Mouse (Mus musculus) heart, embryonic 16.5 days (tissue): ENCODE data around the gene Slc35b1. TPM values are rescaled to one million over a fixed set of nuclear protein-coding genes. Genes with fewer than 3 reads are reported as not detected.
"Not testable (repeated sequence)": the region's sequence is repeated elsewhere in the genome, so short reads cannot be mapped to it uniquely, and the experiment has no call there.

Source experiments
- ATAC-seq: fragments of 200-750 bp; cut with Nextera tagmentation; replicated peaks from 2 replicates; pipeline ENCODE4 v1.8.0; 2017; ENCODE audit warnings: moderate number of reproducible peaks; ENCODE audit not compliant: insufficient read depth, low FRiP score; ENCODE audit errors: extremely low read depth
- H3K27ac ChIP-seq: fragments of 300-500 bp; sonication (generic); 2 replicates; pipeline ENCODE4 v1.5.1; 2014; ENCODE audit warnings: mild to moderate bottlenecking, low read length, control low read depth, moderate library complexity
- H3K27me3 ChIP-seq: fragments of 300-500 bp; sonication (generic); 2 replicates; pipeline ENCODE4 v1.6.1; 2014; ENCODE audit warnings: low read length, mixed read lengths; ENCODE audit not compliant: control insufficient read depth, insufficient read depth
- H3K36me3 ChIP-seq: fragments of 300-500 bp; sonication (generic); 2 replicates; pipeline ENCODE4 v1.6.1; 2014; ENCODE audit not compliant: control insufficient read depth, insufficient read depth
- H3K4me1 ChIP-seq: fragments of 300-500 bp; sonication (generic); 2 replicates; pipeline ENCODE4 v1.6.1; 2014; ENCODE audit warnings: low read length, mixed read lengths; ENCODE audit not compliant: control insufficient read depth, insufficient read depth
- H3K4me2 ChIP-seq: fragments of 300-500 bp; sonication (generic); 2 replicates; pipeline ENCODE4 v1.6.1; 2014; ENCODE audit warnings: low read depth, mild to moderate bottlenecking, control low read depth, low read length
- H3K4me3 ChIP-seq: fragments of 300-500 bp; sonication (generic); 2 replicates; pipeline ENCODE4 v1.5.1; 2014; ENCODE audit warnings: mild to moderate bottlenecking, control low read depth, low read length
- H3K9ac ChIP-seq: fragments of 300-500 bp; sonication (generic); 2 replicates; pipeline ENCODE4 v1.6.1; 2014; ENCODE audit warnings: low read length, control low read depth
- H3K9me3 ChIP-seq: fragments of 300-500 bp; sonication (generic); replicated peaks from 2 replicates; pipeline ENCODE4 v1.6.1; 2016; ENCODE audit warnings: low read length; ENCODE audit not compliant: control insufficient read depth
- WGBS: fragments of 180-500 bp; shearing (Covaris S2); extraction: QIAGEN DNeasy Blood & Tissue Kit; methylation state at CpG from one replicate; pipeline ENCODE4 v1.1.7; 2014; 5-methylcytosine and 5-hydroxymethylcytosine counted together
- polyA plus RNA-seq: library from polyadenylated mRNA; unstranded; fragments of >200 nt; fragmentation: Nextera tagmentation; extraction: Ambion mirVana; gene quantifications from 2 replicates; pipeline ENCODE4 v1.2.1, GENCODE M21; 2015

Slc35b1 gene
- polyA plus RNA-seq, 1 experiment from 2014 or later, result 73.0 TPM

DNA sequence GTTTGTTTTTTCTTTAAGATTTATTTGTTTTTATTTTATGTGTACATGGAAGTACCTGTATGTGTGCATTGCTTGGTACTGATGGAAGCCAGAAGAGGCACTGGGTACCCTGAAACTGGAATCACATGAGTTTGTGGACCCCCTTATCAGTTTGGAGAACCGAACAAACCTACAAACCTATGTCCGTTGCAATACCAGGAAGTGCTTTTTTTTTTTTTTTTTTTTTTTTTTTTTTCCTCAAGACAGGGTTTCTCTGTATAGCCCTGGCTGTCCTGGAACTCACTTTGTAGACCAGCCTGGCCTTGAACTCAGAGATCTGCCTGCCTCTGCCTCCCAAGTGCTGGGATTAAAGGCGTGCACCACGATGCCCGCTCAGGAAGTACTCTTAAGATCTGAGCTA, 21.9 kb downstream of the Slc35b1 start:
- not testable (repeated sequence) for H3K4me1 ChIP-seq, H3K4me3 ChIP-seq, H3K27me3 ChIP-seq, H3K4me2 ChIP-seq, ATAC-seq, H3K36me3 ChIP-seq, H3K27ac ChIP-seq, H3K9ac ChIP-seq, H3K9me3 ChIP-seq
- 85% methylated on average over 5 of the region's 5 CpGs for WGBS

DNA sequence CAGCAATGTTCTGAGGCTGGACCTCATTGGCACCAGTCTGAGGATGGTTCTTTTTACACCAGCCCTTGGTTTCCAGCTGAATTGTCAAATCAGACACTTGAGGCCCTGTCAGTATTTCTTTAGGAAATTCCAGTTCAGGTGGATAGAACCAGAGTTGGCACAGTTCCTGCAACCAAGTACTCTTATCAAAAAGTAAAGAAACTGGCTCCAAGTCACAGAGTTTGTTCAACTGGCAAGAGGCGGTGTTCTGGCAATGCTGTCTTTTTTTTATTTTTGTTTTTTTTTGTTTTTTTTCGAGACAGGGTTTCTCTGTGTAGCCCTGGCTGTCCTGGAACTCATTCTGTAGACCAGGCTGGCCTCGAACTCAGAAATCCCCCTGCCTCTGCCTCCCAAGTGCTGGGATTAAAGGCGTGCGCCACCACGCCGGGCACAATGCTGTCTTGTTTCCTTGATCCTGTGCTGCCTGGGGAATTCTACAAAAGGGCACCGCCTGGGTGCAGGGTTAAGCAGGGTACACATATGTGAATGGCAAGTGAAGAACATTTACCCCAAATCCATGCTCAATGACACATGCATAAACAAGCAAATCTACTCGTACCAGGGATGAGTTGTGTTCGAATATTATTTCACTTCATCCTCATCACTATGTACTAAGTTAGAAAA, 25.1 kb downstream of the Slc35b1 start:
- no peak overlapping the region for H3K4me3 ChIP-seq
- no peak overlapping the region for H3K27ac ChIP-seq
- 75% methylated on average over 10 of the region's 10 CpGs for WGBS
- H3K9me3 ChIP-seq, result no peaks in the 10 kb centered on the region
- H3K4me1 ChIP-seq, result no peaks in the 10 kb centered on the region
- no peak overlapping the region for H3K9ac ChIP-seq
- H3K4me2 ChIP-seq, result no peak overlapping the region
- no peaks in the 10 kb centered on the region for H3K27me3 ChIP-seq
- H3K36me3 ChIP-seq, result no peaks in the 10 kb centered on the region
- no peak for ATAC-seq

DNA sequence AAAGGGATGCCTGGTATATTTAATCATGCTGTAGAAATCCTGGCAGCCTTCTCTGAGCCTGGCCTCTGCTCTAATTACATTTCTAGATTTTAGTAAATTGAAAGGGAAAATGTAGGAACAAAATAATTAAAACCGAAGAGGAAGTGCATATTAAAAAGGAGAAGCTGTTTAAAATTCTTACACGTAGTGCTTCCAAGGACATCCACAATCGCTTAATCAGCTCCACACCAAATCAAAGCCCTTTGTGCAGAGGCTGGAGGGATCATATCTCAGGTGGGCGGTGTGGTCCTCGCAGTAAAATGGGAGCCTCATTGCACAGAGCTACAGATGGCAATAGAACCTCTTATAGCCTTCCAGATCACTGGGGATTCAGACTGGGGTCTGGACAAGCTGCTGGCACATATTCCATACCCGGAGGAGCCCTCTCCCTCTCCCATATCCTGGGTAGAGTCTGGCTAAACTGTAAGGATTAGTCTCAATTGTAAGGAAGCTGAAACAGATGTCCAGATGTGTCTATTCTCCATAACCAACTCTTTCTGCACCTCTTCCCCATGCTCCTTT, 27.0 kb downstream of the Slc35b1 start:
- no peak overlapping the region for H3K4me2 ChIP-seq
- ATAC-seq, result no peak
- no peaks in the 10 kb centered on the region for H3K36me3 ChIP-seq
- WGBS, result 71% methylated on average over 6 of the region's 6 CpGs
- no peak overlapping the region for H3K4me3 ChIP-seq
- no peaks in the 10 kb centered on the region for H3K27me3 ChIP-seq
- H3K9ac ChIP-seq, result no peak overlapping the region
- peaks cover 10% of the 10 kb centered on the region for H3K4me1 ChIP-seq
- no peaks in the 10 kb centered on the region for H3K9me3 ChIP-seq
- H3K27ac ChIP-seq, result no peak overlapping the region

DNA sequence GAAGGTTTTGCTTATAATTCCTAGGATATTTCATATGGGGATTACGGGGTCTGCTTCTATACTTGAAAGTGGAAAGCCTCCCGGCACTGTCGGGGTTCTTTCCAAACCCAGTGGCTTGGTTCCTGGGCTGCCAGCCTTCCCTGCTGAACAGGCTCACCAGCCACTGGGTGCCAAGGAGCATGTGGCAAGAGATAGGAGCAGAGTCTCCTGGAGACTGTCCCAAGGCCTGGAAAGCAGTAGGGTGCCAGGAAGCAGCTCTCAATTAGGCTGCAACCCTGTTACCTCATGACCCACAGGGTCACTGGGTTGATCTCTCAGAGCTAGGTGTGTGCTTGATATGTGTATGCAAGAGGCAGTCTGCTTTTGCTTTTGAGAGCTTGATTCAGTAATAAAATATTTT, 28.1 kb downstream of the Slc35b1 start:
- 80% methylated on average over 3 of the region's 3 CpGs for WGBS
- Histone ChIP-seq H3K36me3 (no peaks in the 10 kb centered on the region), H3K9me3 (no peaks in the 10 kb centered on the region), H3K4me2 (no peak overlapping the region), H3K4me1 (peaks cover 14% of the 10 kb centered on the region), H3K9ac (no peak overlapping the region), H3K27ac (no peak overlapping the region), H3K27me3 (no peaks in the 10 kb centered on the region), H3K4me3 (no peak overlapping the region)
- no peak for ATAC-seq

DNA sequence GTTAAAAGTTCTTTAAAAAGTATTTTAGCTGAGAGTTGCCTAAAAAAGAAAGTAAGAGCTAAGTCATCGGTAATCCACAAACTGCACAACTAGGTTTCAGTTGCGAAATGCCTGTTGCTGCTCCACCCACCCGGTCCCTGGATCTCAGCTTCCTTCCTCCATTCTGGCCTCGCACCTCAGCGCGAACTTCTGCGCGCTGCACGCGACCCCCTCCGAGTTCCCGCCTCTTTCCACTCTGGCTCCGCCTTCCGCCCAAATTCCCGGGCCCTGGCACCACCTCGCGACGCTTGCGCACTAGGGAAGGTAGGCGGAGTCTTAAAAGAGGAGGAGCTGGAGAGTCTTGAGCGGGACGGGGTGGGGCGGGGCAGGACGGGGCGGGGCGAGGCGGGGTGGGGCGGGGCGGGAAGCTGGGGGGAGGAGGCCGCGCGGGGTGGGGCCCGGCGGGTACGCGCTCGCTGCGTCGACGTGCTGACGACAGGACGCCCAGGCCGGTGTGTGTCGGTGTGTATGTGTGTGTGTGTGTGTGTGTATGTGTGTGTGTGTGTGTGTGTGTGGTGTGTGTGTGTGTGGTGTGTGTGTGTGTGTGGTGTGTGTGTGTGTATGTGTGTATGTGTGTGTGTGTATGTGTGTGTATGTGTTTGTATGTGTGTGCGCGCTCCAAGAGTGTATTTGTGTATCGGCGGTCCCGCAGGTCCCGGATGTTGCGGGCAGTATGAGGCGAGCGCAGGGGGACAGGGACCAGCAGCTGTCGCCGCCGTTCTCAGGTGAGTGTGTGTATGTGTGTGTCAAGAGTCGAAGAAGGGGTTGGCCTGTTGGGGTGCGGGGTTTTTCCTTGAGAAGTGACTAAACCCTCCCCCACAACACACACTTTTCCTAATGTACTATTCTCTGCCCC, 29.4 kb downstream of the Slc35b1 start, which contains the start of gene Spop:
TSS of gene Spop (plus strand) at position 440 of the 895 bp plus-strand sequence.
- Histone ChIP-seq H3K4me1 (peaks cover 14% of the 10 kb centered on the region), H3K27me3 (no peaks in the 10 kb centered on the region), H3K36me3 (no peaks in the 10 kb centered on the region), H3K27ac (peak within 1 kb of the TSS; percentile 91), H3K9ac (peak within 1 kb of the TSS; percentile 78), H3K4me3 (peak within 1 kb of the TSS; percentile 63), H3K9me3 (no peaks in the 10 kb centered on the region), H3K4me2 (peak within 1 kb of the TSS; percentile 80)
- peak; percentile 83 for ATAC-seq
- WGBS, result 2% methylated on average over 48 of the region's 58 CpGs

DNA sequence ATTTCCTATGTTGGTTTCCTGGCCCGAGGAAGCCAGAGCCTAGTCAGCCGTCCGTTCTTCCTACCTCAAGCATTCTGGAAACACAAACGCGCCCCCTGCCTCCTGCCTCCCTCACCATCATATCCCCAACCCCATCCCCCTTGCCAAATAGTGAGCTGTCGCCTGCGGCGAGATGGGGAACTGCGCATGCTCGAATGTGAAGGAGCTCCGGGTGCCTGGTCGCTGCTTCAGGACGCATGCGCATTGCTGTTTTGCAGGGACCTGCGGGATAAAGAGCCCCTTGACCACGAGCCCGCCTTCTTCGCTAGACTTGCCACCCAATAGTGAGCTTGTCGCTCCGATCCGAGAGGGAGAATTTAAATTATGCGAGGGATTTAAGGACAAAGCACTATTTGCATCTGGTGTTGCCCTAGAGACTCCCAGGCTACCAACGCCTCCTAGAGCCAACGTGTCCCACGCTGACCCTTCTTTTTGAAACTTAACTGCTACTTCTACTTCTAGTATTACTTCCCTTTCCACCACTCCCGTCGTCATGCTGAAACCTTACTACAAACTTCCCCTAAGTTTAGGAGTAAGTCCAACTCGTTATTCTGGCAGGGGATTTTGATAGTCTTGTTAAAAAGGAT, 30.2 kb downstream of the Slc35b1 start:
- peak overlapping the region; percentile 91 for H3K27ac ChIP-seq
- no peaks in the 10 kb centered on the region for H3K27me3 ChIP-seq
- peak overlapping the region; percentile 78 for H3K9ac ChIP-seq
- H3K4me1 ChIP-seq, result peaks cover 14% of the 10 kb centered on the region
- WGBS, result under 1% methylated on average over 28 of the region's 28 CpGs
- H3K9me3 ChIP-seq, result no peaks in the 10 kb centered on the region
- no peaks in the 10 kb centered on the region for H3K36me3 ChIP-seq
- H3K4me2 ChIP-seq, result peak overlapping the region; percentile 80
- peak overlapping the region; percentile 63 for H3K4me3 ChIP-seq
- ATAC-seq, result peak; percentile 88

GRCm38 (mm10) chr11:95415931-95416330, 31.4 kb downstream of the Slc35b1 start:
- no peak overlapping the region; the same call in 1 of the 2 replicates for H3K27ac ChIP-seq
- no peaks in the 10 kb centered on the region for H3K27me3 ChIP-seq
- peak overlapping the region; percentile 80 for H3K4me2 ChIP-seq
- H3K4me3 ChIP-seq, result peak overlapping the region; percentile 63
- H3K4me1 ChIP-seq, result peaks cover 14% of the 10 kb centered on the region
- no peaks in the 10 kb centered on the region for H3K36me3 ChIP-seq
- ATAC-seq, result no peak
- no peaks in the 10 kb centered on the region for H3K9me3 ChIP-seq
- peak overlapping the region; percentile 25; the same call in 1 of the 2 replicates for H3K9ac ChIP-seq

- peak overlapping the region; percentile 11; the same call in 1 of the 2 replicates for H3K9ac ChIP-seq
- H3K4me2 ChIP-seq, result no peak overlapping the region
- no peaks in the 10 kb centered on the region for H3K9me3 ChIP-seq
- H3K27ac ChIP-seq, result no peak overlapping the region
- no peaks in the 10 kb centered on the region for H3K36me3 ChIP-seq
- peaks cover 14% of the 10 kb centered on the region for H3K4me1 ChIP-seq
- no peaks in the 10 kb centered on the region for H3K27me3 ChIP-seq
- no peak for ATAC-seq
- 79% methylated on average over 5 of the region's 5 CpGs for WGBS
- no peak overlapping the region for H3K4me3 ChIP-seq
Observed at GRCm38 (mm10) chr11:95417341-95417740, 32.8 kb downstream of the Slc35b1 start.
